Mouse (Mus musculus): ENCODE measurements around the gene Zfp764.
"Not testable (repeated sequence)": the region's sequence is repeated elsewhere in the genome, so short reads cannot be mapped to it uniquely, and the experiment has no call there.

Gene Zfp764

GRCm38 (mm10) chr7:127391538-127391937 is 15.1 kb downstream of the Zfp764 start:
- DNase-seq (ENCODE audit: extremely low spot score, low spot score): no peak

GRCm38 (mm10) chr7:127390306-127390705 is 16.3 kb downstream of the Zfp764 start:
- no peak for DNase-seq (ENCODE audit: extremely low spot score, low spot score)

GRCm38 (mm10) chr7:127388201-127388600 is 18.4 kb downstream of the Zfp764 start:
- not testable (repeated sequence) for DNase-seq (ENCODE audit: extremely low spot score, low spot score)

- DNase-seq (ENCODE audit: extremely low spot score, low spot score): peak; percentile 77
Observed at GRCm38 (mm10) chr7:127386641-127387392, 19.8 kb downstream of the Zfp764 start, which contains the start of gene 9130019O22Rik. Gene 9130019O22Rik (minus strand): TSS chr7:127387166.

- DNase-seq (ENCODE audit: extremely low spot score, low spot score): not testable (repeated sequence)
Observed at GRCm38 (mm10) chr7:127385560-127385959, 21.1 kb downstream of the Zfp764 start.

GRCm38 (mm10) chr7:127378310-127378921 is 28.2 kb downstream of the Zfp764 start:
- DNase-seq (ENCODE audit: extremely low spot score, low spot score): no peak

GRCm38 (mm10) chr7:127375271-127376245 is 31.1 kb downstream of the Zfp764 start, which contains the start of gene Zfp747:
Gene Zfp747 (minus strand): TSS chr7:127376050.
- peak; percentile 84 for DNase-seq (ENCODE audit: extremely low spot score, low spot score)

GRCm38 (mm10) chr7:127371870-127372269 is 34.8 kb downstream of the Zfp764 start:
- not testable (repeated sequence) for DNase-seq (ENCODE audit: extremely low spot score, low spot score)

GRCm38 (mm10) chr7:127371213-127371612 is 35.4 kb downstream of the Zfp764 start:
- no peak for DNase-seq (ENCODE audit: extremely low spot score, low spot score)

GRCm38 (mm10) chr7:127366249-127366648 is 40.4 kb downstream of the Zfp764 start:
- no peak for DNase-seq (ENCODE audit: extremely low spot score, low spot score)

GRCm38 (mm10) chr7:127364166-127364565 is 42.5 kb downstream of the Zfp764 start:
- DNase-seq (ENCODE audit: extremely low spot score, low spot score): no peak

GRCm38 (mm10) chr7:127363475-127363921 is 43.1 kb downstream of the Zfp764 start:
- DNase-seq (ENCODE audit: extremely low spot score, low spot score): peak; percentile 70

GRCm38 (mm10) chr7:127362418-127362817 is 44.2 kb downstream of the Zfp764 start:
- not testable (repeated sequence) for DNase-seq (ENCODE audit: extremely low spot score, low spot score)

GRCm38 (mm10) chr7:127361449-127361848 is 45.2 kb downstream of the Zfp764 start:
- no peak for DNase-seq (ENCODE audit: extremely low spot score, low spot score)

- no peak for DNase-seq (ENCODE audit: extremely low spot score, low spot score)
Observed at GRCm38 (mm10) chr7:127360265-127360664, 46.4 kb downstream of the Zfp764 start.

- DNase-seq (ENCODE audit: extremely low spot score, low spot score): no peak
Observed at GRCm38 (mm10) chr7:127358472-127358871, 48.1 kb downstream of the Zfp764 start.

- no peak for DNase-seq (ENCODE audit: extremely low spot score, low spot score)
Observed at GRCm38 (mm10) chr7:127357871-127358270, 48.8 kb downstream of the Zfp764 start.

GRCm38 (mm10) chr7:127355796-127356195 is 50.8 kb downstream of the Zfp764 start:
- DNase-seq (ENCODE audit: extremely low spot score, low spot score): no peak

Measured in neural tube, embryonic 10.5 days (tissue).